Mouse (Mus musculus): ENCODE results near the gene Chka. TPM values are rescaled to one million over a fixed set of nuclear protein-coding genes. Genes with fewer than 3 reads are reported as not detected.
A peak's percentile ranks its signal among the peaks of the same experiment; 100 is the strongest.

Chka gene
- total RNA-seq, 2 experiments from 2014 or later, result 11.8 to 15.5 TPM

- DNase-seq, result no peak
Measured at GRCm38 (mm10) chr19:3916727-3917126, 65.2 kb downstream of the Chka start.

GRCm38 (mm10) chr19:3919928-3920327 is 68.4 kb downstream of the Chka start:
- no peak for DNase-seq

GRCm38 (mm10) chr19:3922661-3923371 is 71.2 kb downstream of the Chka start:
- peak in 1 of 2 experiments; percentile 45 for DNase-seq

- DNase-seq, result peak; percentile 60 to 78
Measured at GRCm38 (mm10) chr19:3923586-3923985, 72.0 kb downstream of the Chka start.

- DNase-seq, result no peak
Measured at GRCm38 (mm10) chr19:3924190-3924589, 72.6 kb downstream of the Chka start.

GRCm38 (mm10) chr19:3924868-3925267 is 73.3 kb downstream of the Chka start:
- no peak for DNase-seq

- no peak for DNase-seq
Measured at GRCm38 (mm10) chr19:3925859-3926258, 74.3 kb downstream of the Chka start.

GRCm38 (mm10) chr19:3926279-3926678 is 74.7 kb downstream of the Chka start:
- DNase-seq, result no peak

- no peak for DNase-seq
Measured at GRCm38 (mm10) chr19:3926685-3927084, 75.1 kb downstream of the Chka start.

GRCm38 (mm10) chr19:3927989-3928388 is 76.4 kb downstream of the Chka start:
- DNase-seq, result peak in 1 of 2 experiments; percentile 50

- no peak for DNase-seq
Measured at GRCm38 (mm10) chr19:3928779-3929178, 77.2 kb downstream of the Chka start.

- DNase-seq, result peak; percentile 94 to 95
Measured at GRCm38 (mm10) chr19:3929211-3929941, 77.8 kb downstream of the Chka start, which contains the start of gene Aldh3b1. TSS of gene Aldh3b1 (minus strand) at chr19:3929808.

- no peak for DNase-seq
Measured at GRCm38 (mm10) chr19:3930262-3931057, 78.9 kb downstream of the Chka start.

- peak in 1 of 2 experiments; percentile 71 for DNase-seq
Measured at GRCm38 (mm10) chr19:3931716-3932115, 80.1 kb downstream of the Chka start.

GRCm38 (mm10) chr19:3935032-3935895 is 83.7 kb downstream of the Chka start, which contains the start of gene Unc93b1:
TSS of gene Unc93b1 (plus strand) at chr19:3935186.
- DNase-seq, result peak; percentile 80 to 88

- peak; percentile 83 to 87 for DNase-seq
Measured at GRCm38 (mm10) chr19:3935896-3936850, 84.6 kb downstream of the Chka start.

GRCm38 (mm10) chr19:3942315-3942714 is 90.7 kb downstream of the Chka start:
- DNase-seq, result no peak

- peak; percentile 41 to 49 for DNase-seq
Measured at GRCm38 (mm10) chr19:3942986-3943735, 91.6 kb downstream of the Chka start.
